Mouse (Mus musculus): Measurements from ENCODE around the gene Chmp4b. TPM values are rescaled to one million over a fixed set of nuclear protein-coding genes. Genes with fewer than 3 reads are reported as not detected.
A peak's percentile ranks its signal among the peaks of the same experiment; 100 is the strongest.

Gene Chmp4b
- polyA plus RNA-seq, 2 experiments = 8.1 to 84.2 TPM

DNA sequence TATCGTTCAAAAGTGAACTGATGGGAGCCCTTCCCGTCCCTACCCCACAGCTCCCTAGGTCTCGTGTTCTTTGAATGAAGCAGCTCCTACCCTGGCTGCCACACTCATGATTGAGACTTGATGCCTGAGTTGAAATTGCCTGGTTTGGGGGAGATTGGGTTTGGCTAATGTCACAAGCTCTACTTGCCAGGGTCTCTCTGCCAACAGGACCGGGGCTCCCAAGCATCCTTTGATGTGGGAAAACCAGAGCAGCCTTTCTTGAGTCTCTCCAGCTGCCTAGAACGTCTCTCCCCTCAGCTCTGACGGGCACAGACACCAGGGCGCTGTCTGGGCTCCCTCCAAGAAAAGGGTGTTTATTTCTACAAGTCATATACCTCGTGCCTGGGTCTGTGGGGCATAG lies 44.2 kb downstream of the Chmp4b start:
- Histone ChIP-seq H3K27ac (no peak overlapping the region), H3K4me2 (ENCODE audit: low read depth) (no peak overlapping the region), H3K9ac (replicated peaks) (no peak overlapping the region), H3K4me1 (replicated peaks; ENCODE audit: control insufficient read depth in 2 of 2, insufficient read depth in 2 of 2, low read length in 1 of 2) (no peaks in the 10 kb centered on the region), H3K4me3 (ENCODE audit: insufficient read depth in 1 of 2, low read depth in 2 of 2, low read length in 2 of 2) (no peak overlapping the region), H3K27me3 (ENCODE audit: control insufficient read depth, insufficient read depth, low read length) (no peaks in the 10 kb centered on the region), H3K9me3 (ENCODE audit: control insufficient read depth, low read length) (no peaks in the 10 kb centered on the region), H3K36me3 (replicated peaks; ENCODE audit: control insufficient read depth, insufficient read depth, low read depth) (peaks cover 5% of the 10 kb centered on the region)
- TF ChIP-seq EP300 (IDR thresholded peaks at IDR 0.05; ENCODE audit: low read depth) (no peak), CTCF (IDR thresholded peaks at IDR 0.05; ENCODE audit: low read depth) (no peak)
- DNase-seq (ENCODE audit: low read depth in 3 of 3, low spot score in 3 of 3) (no peak), ATAC-seq (ENCODE audit: insufficient read depth) (no peak)
- WGBS (ENCODE audit: insufficient replicate concordance) = 76% methylated on average over 8 of the region's 8 CpGs

DNA sequence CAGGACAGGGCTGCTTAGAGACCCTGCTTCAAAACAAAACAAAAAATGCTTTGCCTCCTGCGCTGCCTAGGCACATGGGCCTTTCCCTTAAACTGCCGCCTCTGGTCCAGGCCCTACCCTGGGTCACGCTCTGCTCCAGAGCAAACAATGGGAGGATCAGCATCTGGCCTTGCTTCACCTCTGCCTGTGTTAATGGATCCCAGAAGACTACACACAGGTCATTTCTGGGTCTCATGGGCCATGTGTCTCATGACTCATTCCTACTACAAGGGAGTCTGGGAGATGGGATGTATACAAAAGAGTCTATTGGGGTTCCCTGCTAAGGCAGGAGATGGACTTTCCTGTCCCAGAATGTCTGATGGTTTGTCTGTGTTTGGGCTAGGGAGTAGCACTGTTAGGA lies 45.2 kb downstream of the Chmp4b start:
- H3K9ac ChIP-seq (replicated peaks) = no peak overlapping the region
- 77% methylated on average over 3 of the region's 3 CpGs for WGBS (ENCODE audit: insufficient replicate concordance)
- H3K27ac ChIP-seq = no peak overlapping the region
- no peak overlapping the region for H3K4me3 ChIP-seq (ENCODE audit: insufficient read depth in 1 of 2, low read depth in 2 of 2, low read length in 2 of 2)
- no peaks in the 10 kb centered on the region for H3K27me3 ChIP-seq (ENCODE audit: control insufficient read depth, insufficient read depth, low read length)
- ATAC-seq (ENCODE audit: insufficient read depth) = no peak
- no peaks in the 10 kb centered on the region for H3K4me1 ChIP-seq (replicated peaks; ENCODE audit: control insufficient read depth in 2 of 2, insufficient read depth in 2 of 2, low read length in 1 of 2)
- TF ChIP-seq CTCF (IDR thresholded peaks at IDR 0.05; ENCODE audit: low read depth) (no peak), EP300 (IDR thresholded peaks at IDR 0.05; ENCODE audit: low read depth) (no peak)
- peaks cover 5% of the 10 kb centered on the region for H3K36me3 ChIP-seq (replicated peaks; ENCODE audit: control insufficient read depth, insufficient read depth, low read depth)
- no peak for DNase-seq (ENCODE audit: low read depth in 3 of 3, low spot score in 3 of 3)
- no peak overlapping the region for H3K4me2 ChIP-seq (ENCODE audit: low read depth)
- no peaks in the 10 kb centered on the region for H3K9me3 ChIP-seq (ENCODE audit: control insufficient read depth, low read length)

DNA sequence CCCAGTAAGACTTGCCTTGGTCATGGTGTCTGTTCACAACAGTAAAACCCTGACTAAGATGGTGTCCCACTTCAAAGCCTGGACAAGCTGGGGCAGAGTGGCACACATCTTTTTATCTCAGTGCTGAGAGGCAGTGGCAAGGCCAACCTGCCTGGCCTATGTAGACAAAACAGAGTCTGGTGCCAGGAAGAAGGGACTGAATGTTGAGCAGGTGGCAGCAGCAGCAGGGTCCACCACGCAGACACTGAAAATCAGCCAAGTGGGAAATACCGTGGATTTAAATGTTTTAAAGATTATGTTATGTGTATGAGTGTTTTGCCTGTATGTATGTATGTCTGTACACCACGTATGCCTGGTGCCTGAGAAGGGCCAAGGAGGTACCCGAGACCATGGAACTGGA lies 47.9 kb downstream of the Chmp4b start:
- ATAC-seq (ENCODE audit: insufficient read depth) (no peak), DNase-seq (ENCODE audit: low read depth in 3 of 3, low spot score in 3 of 3) (no peak)
- Histone ChIP-seq H3K4me1 (replicated peaks; ENCODE audit: control insufficient read depth in 2 of 2, insufficient read depth in 2 of 2, low read length in 1 of 2) (no peaks in the 10 kb centered on the region), H3K4me2 (ENCODE audit: low read depth) (no peak overlapping the region), H3K9ac (replicated peaks) (no peak overlapping the region), H3K27ac (no peak overlapping the region), H3K36me3 (replicated peaks; ENCODE audit: control insufficient read depth, insufficient read depth, low read depth) (no peaks in the 10 kb centered on the region; the same call in 1 of the 2 replicates), H3K9me3 (ENCODE audit: control insufficient read depth, low read length) (no peaks in the 10 kb centered on the region), H3K4me3 (ENCODE audit: insufficient read depth in 1 of 2, low read depth in 2 of 2, low read length in 2 of 2) (no peak overlapping the region), H3K27me3 (ENCODE audit: control insufficient read depth, insufficient read depth, low read length) (no peaks in the 10 kb centered on the region; the same call in 1 of the 2 replicates)
- no peak for TF ChIP-seq CTCF (IDR thresholded peaks at IDR 0.05; ENCODE audit: low read depth)
- TF ChIP-seq EP300 (IDR thresholded peaks at IDR 0.05; ENCODE audit: low read depth) = no peak
- WGBS (ENCODE audit: insufficient replicate concordance) = 84% methylated on average over 4 of the region's 4 CpGs

DNA sequence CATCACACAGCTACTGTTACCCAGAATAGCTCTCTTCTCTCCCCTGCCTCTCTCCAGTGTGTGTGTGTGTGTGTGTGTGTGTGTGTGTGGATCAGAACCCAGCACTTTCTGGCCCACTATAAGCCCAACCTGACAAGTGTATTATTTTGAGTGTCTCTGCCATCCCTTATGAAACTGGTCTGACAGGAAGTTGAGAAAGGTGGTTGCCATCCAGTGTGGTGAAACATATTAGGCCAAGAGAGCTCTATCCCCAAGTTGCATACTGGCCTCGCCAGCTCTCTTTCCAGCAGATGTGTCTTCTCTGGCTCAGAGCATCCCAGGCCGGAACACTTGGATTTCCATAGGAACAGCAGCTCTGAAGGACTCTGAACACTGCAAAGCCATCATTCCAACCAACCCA lies 48.7 kb downstream of the Chmp4b start:
- Histone ChIP-seq H3K27ac (no peak overlapping the region), H3K4me1 (replicated peaks; ENCODE audit: control insufficient read depth in 2 of 2, insufficient read depth in 2 of 2, low read length in 1 of 2) (no peaks in the 10 kb centered on the region), H3K27me3 (ENCODE audit: control insufficient read depth, insufficient read depth, low read length) (no peaks in the 10 kb centered on the region; the same call in 1 of the 2 replicates), H3K36me3 (replicated peaks; ENCODE audit: control insufficient read depth, insufficient read depth, low read depth) (no peaks in the 10 kb centered on the region), H3K9me3 (ENCODE audit: control insufficient read depth, low read length) (no peaks in the 10 kb centered on the region), H3K4me2 (ENCODE audit: low read depth) (no peak overlapping the region), H3K4me3 (ENCODE audit: insufficient read depth in 1 of 2, low read depth in 2 of 2, low read length in 2 of 2) (no peak overlapping the region), H3K9ac (replicated peaks) (no peak overlapping the region)
- DNase-seq (ENCODE audit: low read depth in 3 of 3, low spot score in 3 of 3) = no peak
- TF ChIP-seq EP300 (IDR thresholded peaks at IDR 0.05; ENCODE audit: low read depth) (no peak), CTCF (IDR thresholded peaks at IDR 0.05; ENCODE audit: low read depth) (no peak)
- 55% methylated on average over 2 of the region's 2 CpGs for WGBS (ENCODE audit: insufficient replicate concordance)
- ATAC-seq (ENCODE audit: insufficient read depth) = no peak

DNA sequence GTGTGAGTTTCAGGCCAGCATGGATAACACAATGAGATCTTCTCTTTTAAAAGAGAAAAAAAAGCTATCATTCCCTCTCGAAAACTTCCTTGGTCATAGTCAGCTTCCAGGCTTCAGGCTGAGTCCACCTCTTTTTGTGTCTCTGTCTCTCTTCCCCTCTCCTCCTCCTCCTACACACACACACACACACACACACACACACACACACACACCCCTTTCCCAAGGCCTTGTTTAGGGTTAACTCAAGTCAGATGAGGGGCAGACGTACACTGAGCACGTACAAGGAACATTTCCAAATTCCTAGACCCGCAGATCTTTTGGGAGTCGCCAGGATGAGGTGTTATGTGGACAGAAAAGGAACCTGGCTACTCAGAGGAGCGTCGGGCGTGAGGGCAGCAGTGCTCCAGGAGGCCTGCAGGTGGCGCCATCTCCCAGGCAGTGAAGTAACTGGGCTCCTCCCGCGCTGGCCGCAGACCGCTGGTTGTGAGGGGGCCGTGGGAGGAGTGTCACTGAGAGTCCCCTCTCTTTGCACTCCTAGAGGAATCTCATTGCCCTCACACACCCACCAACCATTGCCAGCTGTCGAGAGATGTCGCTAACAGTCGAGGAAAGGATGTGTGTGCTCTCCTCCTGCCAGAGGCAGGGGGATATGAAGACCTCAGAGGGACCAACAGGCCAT lies 51.3 kb downstream of the Chmp4b start:
- H3K36me3 ChIP-seq (replicated peaks; ENCODE audit: control insufficient read depth, insufficient read depth, low read depth) = no peaks in the 10 kb centered on the region
- DNase-seq (ENCODE audit: low read depth in 3 of 3, low spot score in 3 of 3) = peak; percentile 29 to 43 (median 31)
- H3K9me3 ChIP-seq (ENCODE audit: control insufficient read depth, low read length) = no peaks in the 10 kb centered on the region
- no peak overlapping the region for H3K27ac ChIP-seq
- WGBS (ENCODE audit: insufficient replicate concordance) = 4% methylated on average over 17 of the region's 17 CpGs
- H3K9ac ChIP-seq (replicated peaks) = no peak overlapping the region; the same call in 1 of the 2 replicates
- peak overlapping the region; percentile 19; the same call in 1 of the 2 replicates for H3K4me2 ChIP-seq (ENCODE audit: low read depth)
- H3K27me3 ChIP-seq (ENCODE audit: control insufficient read depth, insufficient read depth, low read length) = no peaks in the 10 kb centered on the region; the same call in 1 of the 2 replicates
- peak; percentile 99 for TF ChIP-seq CTCF (IDR thresholded peaks at IDR 0.05; ENCODE audit: low read depth)
- TF ChIP-seq EP300 (IDR thresholded peaks at IDR 0.05; ENCODE audit: low read depth) = no peak
- H3K4me3 ChIP-seq (ENCODE audit: insufficient read depth in 1 of 2, low read depth in 2 of 2, low read length in 2 of 2) = no peak overlapping the region
- H3K4me1 ChIP-seq (replicated peaks; ENCODE audit: control insufficient read depth in 2 of 2, insufficient read depth in 2 of 2, low read length in 1 of 2) = no peaks in the 10 kb centered on the region
- ATAC-seq (ENCODE audit: insufficient read depth) = no peak
